Mouse (Mus musculus) bone marrow, adult 2 months (tissue): Measurements from ENCODE around the gene Mmp24. TPM values are rescaled to one million over a fixed set of nuclear protein-coding genes. Genes with fewer than 3 reads are reported as not detected.
"Not testable (repeated sequence)": the region's sequence is repeated elsewhere in the genome, so short reads cannot be mapped to it uniquely, and the experiment has no call there.

ENCODE experiments used
- H3K27ac ChIP-seq: fragments of 200-500 bp; 2 replicates; pipeline ENCODE4 v1.5.1; 2012; ENCODE audit warnings: low read depth, mild to moderate bottlenecking, control low read depth, inconsistent platforms, low read length; ENCODE audit not compliant: control insufficient read depth, poor library complexity, insufficient read depth
- H3K4me1 ChIP-seq: fragments of 200-500 bp; 2 replicates; pipeline ENCODE4 v1.6.1; 2011; ENCODE audit warnings: low read length; ENCODE audit not compliant: control insufficient read depth, insufficient read depth
- H3K4me3 ChIP-seq: fragments of 200-500 bp; replicated peaks from 2 replicates; pipeline ENCODE3; 2011; ENCODE audit warnings: mild to moderate bottlenecking, low read depth, low read length, control low read depth; ENCODE audit not compliant: control insufficient read depth
- CTCF ChIP-seq: fragments of 200-500 bp; IDR thresholded peaks from 2 replicates; pipeline ENCODE4 v1.5.1; 2011; ENCODE audit warnings: low read length, control low read depth; ENCODE audit not compliant: control insufficient read depth, insufficient read depth
- POLR2A ChIP-seq: fragments of 200-500 bp; IDR thresholded peaks from 2 replicates; pipeline ENCODE4 v1.6.1; 2011; ENCODE audit warnings: low read depth, mild to moderate bottlenecking, control low read depth, low read length, borderline replicate concordance; ENCODE audit not compliant: control insufficient read depth
- WGBS: fragments of 180-500 bp; shearing (Covaris S2); methylation state at CpG from one replicate; pipeline ENCODE4 v1.1.7; 2018; 5-methylcytosine and 5-hydroxymethylcytosine counted together
- polyA plus RNA-seq: library from polyadenylated mRNA; stranded (reverse); fragments of >200 nt; gene quantifications from 2 replicates; pipeline ENCODE4 v1.2.4, GENCODE M21; 2011; ENCODE audit warnings: low replicate concordance; ENCODE audit not compliant: missing spikeins, insufficient read depth, insufficient read length

The Mmp24 gene
- not detected in 2 replicates for polyA plus RNA-seq

DNA sequence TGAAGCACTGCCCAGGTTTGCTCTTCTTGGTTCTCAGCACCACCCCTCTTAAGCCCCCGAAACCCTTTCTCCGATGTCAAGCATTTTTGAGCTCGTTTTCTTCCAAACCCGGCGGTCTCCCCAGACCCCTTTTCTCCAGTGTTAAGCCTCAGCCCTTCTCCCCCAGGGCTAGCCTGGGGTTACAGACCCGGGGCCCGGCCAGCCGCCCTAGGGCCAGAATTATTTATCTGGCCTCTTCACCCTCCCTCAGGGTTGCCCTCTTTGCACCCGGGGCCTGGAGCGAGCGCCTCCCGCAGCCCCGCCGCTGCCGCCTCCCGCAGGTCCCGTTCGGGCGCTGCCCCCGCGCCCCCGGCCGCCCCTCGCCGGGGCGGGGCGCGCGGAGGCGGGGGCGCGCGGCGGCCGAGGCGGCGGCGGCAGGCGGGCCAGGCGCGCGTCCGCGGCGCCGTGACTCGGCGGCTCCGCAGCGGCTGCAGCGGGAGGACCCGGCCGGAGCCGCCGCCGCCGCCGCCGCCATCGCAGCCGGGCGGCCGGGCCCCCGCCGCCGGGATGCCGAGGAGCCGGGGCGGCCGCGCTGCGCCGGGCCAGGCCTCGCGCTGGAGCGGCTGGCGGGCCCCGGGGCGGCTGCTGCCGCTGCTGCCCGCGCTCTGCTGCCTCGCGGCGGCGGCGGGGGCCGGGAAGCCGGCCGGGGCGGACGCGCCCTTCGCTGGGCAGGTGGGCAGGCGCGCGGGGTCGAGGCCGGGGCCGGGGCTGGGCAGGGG is at the start of gene Mmp24:
Gene Mmp24, plus strand, starts transcription at position 416 of the 758 bp plus-strand sequence.
- WGBS: 24% methylated on average over 100 of the region's 100 CpGs
- TF ChIP-seq POLR2A (no peak), CTCF (no peak)
- Histone ChIP-seq H3K4me3 (no peak within 1 kb of the TSS), H3K27ac (no peak within 1 kb of the TSS), H3K4me1 (no peaks in the 10 kb centered on the region; the same call in 1 of the 2 replicates)

DNA sequence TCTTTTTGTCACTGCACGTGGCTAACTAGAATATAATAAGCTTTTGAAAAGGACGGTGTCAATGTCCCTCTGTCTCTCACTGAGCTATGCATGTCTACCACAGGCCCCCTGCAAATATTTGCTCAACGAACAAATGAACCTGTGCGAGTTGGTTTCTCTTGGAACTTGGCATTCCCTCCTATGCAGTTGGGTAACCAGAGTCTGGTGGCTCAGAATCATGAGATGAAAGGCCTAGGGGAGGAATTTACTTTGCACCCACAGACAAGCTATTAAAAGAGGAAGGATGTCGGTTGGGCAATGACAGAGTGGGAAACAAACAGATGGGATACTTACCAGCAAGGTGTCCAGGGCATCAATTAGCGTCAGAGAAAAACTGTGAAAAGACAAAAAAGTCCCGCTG is 48.8 kb upstream of the Mmp24 start:
- WGBS: 39% methylated on average over 7 of the region's 7 CpGs
- no peak overlapping the region for H3K27ac ChIP-seq

DNA sequence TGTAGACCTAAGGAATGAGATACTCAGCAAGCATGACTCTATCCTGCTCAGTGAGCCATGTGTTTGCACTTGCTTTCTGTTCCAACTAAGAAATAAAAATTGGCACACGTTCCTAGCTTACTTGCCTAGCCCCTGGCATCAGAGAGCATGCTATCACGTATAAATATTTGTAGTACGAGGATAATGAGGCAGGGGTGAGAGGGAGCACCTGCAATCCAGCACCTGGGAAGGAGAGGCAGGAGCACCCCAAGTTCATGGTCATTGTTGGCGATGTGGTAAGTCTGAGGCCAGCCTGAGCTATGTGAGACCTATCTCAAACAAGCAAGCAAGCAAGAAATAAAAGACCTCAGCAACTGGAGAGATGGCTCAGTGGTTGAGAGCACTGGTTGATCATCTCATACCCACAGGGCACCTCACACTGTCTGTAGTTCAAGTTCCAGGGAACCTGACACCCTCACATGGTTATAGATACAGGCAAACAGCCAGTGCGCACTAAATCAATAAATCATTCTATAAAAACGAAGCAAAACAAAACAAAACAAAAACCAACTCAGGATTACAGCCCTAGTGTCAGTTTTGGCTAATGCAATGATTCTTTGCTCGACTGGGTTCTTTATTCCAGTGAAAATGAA is 47.3 kb upstream of the Mmp24 start:
- H3K27ac ChIP-seq: no peak overlapping the region
- 67% methylated on average over 7 of the region's 7 CpGs for WGBS
- TF ChIP-seq POLR2A: no peak
- no peak for TF ChIP-seq CTCF
- H3K4me1 ChIP-seq: no peaks in the 10 kb centered on the region; the same call in 1 of the 2 replicates
- H3K4me3 ChIP-seq: no peak overlapping the region

More for the DNA sequence above, 48.8 kb upstream of the Mmp24 start:
- Histone ChIP-seq H3K4me3 (no peak overlapping the region), H3K4me1 (no peaks in the 10 kb centered on the region; the same call in 1 of the 2 replicates)
- TF ChIP-seq POLR2A (no peak), CTCF (no peak)

DNA sequence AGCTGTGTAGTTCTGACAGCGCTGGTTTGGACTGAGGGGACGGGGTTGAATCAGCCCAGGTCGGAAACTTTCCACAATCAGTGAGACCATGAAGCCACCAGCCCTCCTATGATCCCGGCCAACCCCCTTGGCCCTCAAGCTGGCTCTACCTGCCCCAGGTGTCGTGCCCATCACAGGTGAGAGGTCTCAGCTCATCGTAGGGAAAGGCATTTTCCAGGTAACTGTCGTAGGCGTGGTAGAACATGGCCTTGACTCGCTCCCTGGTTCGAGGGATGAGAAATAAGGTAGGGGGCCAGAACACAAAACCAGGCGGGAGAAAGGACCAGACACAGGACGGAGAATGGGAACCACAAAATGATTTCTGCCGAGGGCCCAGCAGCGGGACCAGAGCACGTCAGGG is 46.4 kb upstream of the Mmp24 start:
- 3% methylated on average over 15 of the region's 15 CpGs for WGBS

DNA sequence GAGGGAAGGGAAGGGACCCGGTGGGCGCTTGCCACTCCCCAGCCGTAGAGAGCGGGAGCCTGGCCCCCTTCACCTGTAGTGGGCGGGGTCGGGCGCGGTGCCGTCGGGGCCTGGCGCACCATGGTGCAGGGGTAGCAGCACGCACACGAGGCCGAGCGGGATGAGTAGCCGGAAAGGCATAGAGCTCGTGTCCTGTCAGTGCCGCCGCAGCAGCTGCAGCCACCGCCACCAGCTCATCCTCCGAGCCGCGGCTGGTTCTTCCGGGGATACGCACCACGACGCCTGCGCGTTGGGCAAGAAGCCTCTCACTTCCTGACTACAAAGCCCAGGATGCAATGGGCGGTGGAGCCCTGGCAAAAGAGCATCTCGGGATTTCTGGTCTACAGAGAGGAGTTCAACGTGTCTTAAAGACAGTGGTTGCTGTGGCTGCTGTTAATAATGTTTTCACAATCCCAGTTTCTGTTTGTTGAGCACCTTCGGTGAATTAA is 45.9 kb upstream of the Mmp24 start, which contains the start of gene Edem2:
Gene Edem2, minus strand, starts transcription at position 318 of the 488 bp plus-strand sequence.
- TF ChIP-seq CTCF (no peak), POLR2A (peak; percentile 95; the same call in 1 of the 2 replicates)
- under 1% methylated on average over 33 of the region's 33 CpGs for WGBS
- H3K4me3 ChIP-seq: peak within 1 kb of the TSS; percentile 93
- H3K27ac ChIP-seq: peak within 1 kb of the TSS; percentile 38; the same call in 1 of the 2 replicates
- no peaks in the 10 kb centered on the region; the same call in 1 of the 2 replicates for H3K4me1 ChIP-seq

More for the DNA sequence above, 46.4 kb upstream of the Mmp24 start:
- Histone ChIP-seq H3K4me3 (peak overlapping the region; percentile 93), H3K27ac (no peak overlapping the region), H3K4me1 (no peaks in the 10 kb centered on the region; the same call in 1 of the 2 replicates)
- TF ChIP-seq CTCF (no peak), POLR2A (no peak)

DNA sequence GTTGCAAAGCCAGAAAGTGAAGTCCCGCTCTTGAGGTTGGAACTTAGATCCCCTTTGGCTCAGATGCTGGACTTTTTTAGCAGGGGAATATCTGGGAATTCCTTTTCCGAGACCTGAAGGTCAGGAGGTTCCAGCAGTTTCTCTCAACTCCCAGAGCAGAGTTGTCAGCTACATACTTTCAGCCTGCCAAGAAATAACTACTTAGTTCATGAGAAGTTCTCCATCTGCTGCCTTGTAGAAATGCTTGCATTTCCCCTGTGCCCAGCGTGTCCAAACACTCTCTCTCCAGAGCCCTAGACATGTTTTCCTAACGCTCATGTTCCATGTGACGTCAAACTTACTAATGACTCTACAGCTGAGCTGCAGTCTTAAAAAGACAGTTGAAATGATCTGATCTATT is 40.1 kb upstream of the Mmp24 start:
- WGBS: 85% methylated on average over 5 of the region's 5 CpGs
- H3K27ac ChIP-seq: no peak overlapping the region
- TF ChIP-seq POLR2A (no peak), CTCF (no peak)
- H3K4me1 ChIP-seq: no peaks in the 10 kb centered on the region
- no peak overlapping the region for H3K4me3 ChIP-seq

DNA sequence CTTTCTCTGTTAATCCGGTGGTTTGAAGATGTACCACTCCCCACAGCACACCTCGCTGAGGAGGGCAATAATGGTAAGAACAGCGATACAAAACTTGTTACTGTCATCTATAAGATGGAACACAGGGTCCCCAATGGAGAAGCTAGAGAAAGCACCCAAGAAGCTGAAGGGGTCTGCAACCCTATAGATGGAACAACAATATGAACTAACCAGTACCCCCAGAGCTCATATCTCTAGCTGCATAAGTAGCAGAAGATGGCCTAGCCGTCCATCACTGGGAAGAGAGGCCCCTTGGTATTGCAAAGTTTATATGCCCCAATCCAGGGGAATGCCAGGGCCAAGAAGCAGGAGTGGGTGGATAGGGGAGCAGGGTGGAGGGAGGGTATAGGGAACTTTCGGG is 39.4 kb upstream of the Mmp24 start, which contains the start of gene Gm17581:
Gene Gm17581, minus strand, starts transcription at position 101 of the 400 bp plus-strand sequence.
- WGBS: 84% methylated on average over 5 of the region's 5 CpGs
- H3K4me1 ChIP-seq, H3K27ac ChIP-seq, H3K4me3 ChIP-seq: not testable (repeated sequence)

DNA sequence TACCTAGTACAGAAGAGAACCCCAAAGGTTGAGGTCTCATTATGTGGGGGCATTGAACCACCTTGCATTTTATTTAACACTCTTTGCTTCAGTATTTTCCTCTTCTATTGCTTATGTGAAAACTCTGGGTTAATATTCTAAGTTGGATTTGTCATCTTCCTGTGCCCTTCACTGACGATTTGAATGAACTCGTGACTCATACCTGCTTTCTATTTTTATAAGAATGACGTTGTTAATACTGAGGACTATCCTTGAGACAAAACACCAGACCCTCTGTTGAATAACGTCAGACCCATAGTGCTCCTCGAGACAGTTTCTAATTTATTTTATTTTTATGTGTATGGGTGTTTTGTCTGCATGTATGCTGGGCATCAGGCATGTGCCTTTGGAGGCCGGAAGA is 38.2 kb upstream of the Mmp24 start:
- Histone ChIP-seq H3K4me1 (no peaks in the 10 kb centered on the region), H3K4me3 (no peak overlapping the region), H3K27ac (no peak overlapping the region)
- WGBS: 51% methylated on average over 6 of the region's 6 CpGs
- TF ChIP-seq POLR2A (no peak), CTCF (no peak)
